Mouse (Mus musculus): ENCODE data around the gene Nob1. TPM values are rescaled to one million over a fixed set of nuclear protein-coding genes. Genes with fewer than 3 reads are reported as not detected.

Nob1 gene
- polyA plus RNA-seq (2015; fragmentation: Nextera tagmentation; extraction: Ambion mirVana), result 68.5 and 71.5 TPM in 2 replicates

DNA sequence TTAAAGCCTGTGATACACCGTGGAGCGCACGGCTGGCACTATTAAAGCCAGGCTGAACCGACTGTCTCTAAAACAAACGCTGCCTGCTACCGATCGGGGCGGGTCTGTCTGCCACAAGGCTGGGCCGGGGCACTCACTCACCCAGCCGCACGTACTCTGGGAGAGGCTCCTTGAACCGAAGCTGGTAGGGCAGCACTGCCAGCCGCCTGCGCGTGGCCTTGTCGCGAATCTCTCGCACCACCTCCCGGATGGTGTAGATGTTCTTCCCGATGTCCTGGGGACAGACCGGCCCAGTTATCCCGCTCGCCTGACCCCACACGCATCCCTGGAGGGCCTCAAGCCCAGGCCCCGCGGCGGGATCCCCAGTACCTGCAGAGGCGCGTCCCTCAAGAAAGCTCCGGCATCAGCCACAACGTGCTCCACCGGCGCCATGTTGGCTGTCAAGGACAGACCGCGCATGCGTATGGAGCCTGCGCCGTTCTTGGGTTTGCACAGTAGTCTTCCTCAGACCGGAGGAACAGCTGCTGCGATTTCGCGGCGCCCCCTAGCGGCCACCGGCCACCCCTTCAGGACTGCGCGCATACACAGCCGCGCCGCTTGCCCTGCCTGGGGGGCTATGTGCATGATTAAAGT, at the start of gene Nob1:
Gene Nob1, minus strand, starts transcription at position 455 of the 633 bp plus-strand sequence.
- peak; percentile 99 for ATAC-seq (ENCODE audit: low read depth)
- H3K9ac ChIP-seq, result peak within 1 kb of the TSS; percentile 90
- H3K4me3 ChIP-seq, result peak within 1 kb of the TSS; percentile 86
- peak within 1 kb of the TSS; percentile 67 for H3K27ac ChIP-seq (replicated peaks)
- H3K36me3 ChIP-seq, result peaks cover 35% of the 10 kb centered on the region
- no peaks in the 10 kb centered on the region for H3K9me3 ChIP-seq
- peak within 1 kb of the TSS; percentile 86 for H3K4me2 ChIP-seq
- WGBS, result under 1% methylated on average over 50 of the region's 50 CpGs
- H3K4me1 ChIP-seq (replicated peaks), result peaks cover 28% of the 10 kb centered on the region
- H3K27me3 ChIP-seq, result no peaks in the 10 kb centered on the region

- Histone ChIP-seq H3K27me3 (no peaks in the 10 kb centered on the region), H3K4me3 (no peak overlapping the region), H3K36me3 (peaks cover 28% of the 10 kb centered on the region; the same call in 1 of the 2 replicates), H3K4me1 (replicated peaks) (peaks cover 23% of the 10 kb centered on the region), H3K4me2 (no peak overlapping the region), H3K27ac (replicated peaks) (no peak overlapping the region), H3K9me3 (no peaks in the 10 kb centered on the region), H3K9ac (no peak overlapping the region)
- ATAC-seq (ENCODE audit: low read depth), result no peak
- 91% methylated on average over 4 of the region's 4 CpGs for WGBS
These were observed 48.5 kb upstream of the Nob1 start for GRCm38 (mm10) chr8:107473369-107473768.

GRCm38 (mm10) chr8:107472403-107473100, 47.7 kb upstream of the Nob1 start:
- Histone ChIP-seq H3K27me3 (no peaks in the 10 kb centered on the region), H3K4me3 (no peak overlapping the region), H3K9me3 (no peaks in the 10 kb centered on the region), H3K4me1 (replicated peaks) (peaks cover 23% of the 10 kb centered on the region), H3K27ac (replicated peaks) (0 out of 2 replicates have a peak overlapping the region, but pooled peaks have one; percentile 9), H3K9ac (no peak overlapping the region), H3K36me3 (peaks cover 32% of the 10 kb centered on the region; the same call in 1 of the 2 replicates), H3K4me2 (no peak overlapping the region)
- ATAC-seq (ENCODE audit: low read depth), result no peak
- 62% methylated on average over 10 of the region's 10 CpGs for WGBS

- Histone ChIP-seq H3K27ac (replicated peaks) (no peak overlapping the region), H3K4me2 (no peak overlapping the region), H3K4me1 (replicated peaks) (peaks cover 23% of the 10 kb centered on the region), H3K27me3 (no peaks in the 10 kb centered on the region), H3K9ac (no peak overlapping the region), H3K36me3 (peaks cover 34% of the 10 kb centered on the region), H3K4me3 (no peak overlapping the region), H3K9me3 (no peaks in the 10 kb centered on the region)
- WGBS, result 57% methylated on average over 5 of the region's 5 CpGs
- ATAC-seq (ENCODE audit: low read depth), result no peak; the same call in 1 of the 2 replicates
These were observed 45.5 kb upstream of the Nob1 start for GRCm38 (mm10) chr8:107470302-107470701.

GRCm38 (mm10) chr8:107468811-107469302, 44.0 kb upstream of the Nob1 start:
- peak overlapping the region; percentile 35; the same call in 1 of the 2 replicates for H3K27ac ChIP-seq (replicated peaks)
- 69% methylated on average over 8 of the region's 8 CpGs for WGBS
- no peak for ATAC-seq (ENCODE audit: low read depth)

DNA sequence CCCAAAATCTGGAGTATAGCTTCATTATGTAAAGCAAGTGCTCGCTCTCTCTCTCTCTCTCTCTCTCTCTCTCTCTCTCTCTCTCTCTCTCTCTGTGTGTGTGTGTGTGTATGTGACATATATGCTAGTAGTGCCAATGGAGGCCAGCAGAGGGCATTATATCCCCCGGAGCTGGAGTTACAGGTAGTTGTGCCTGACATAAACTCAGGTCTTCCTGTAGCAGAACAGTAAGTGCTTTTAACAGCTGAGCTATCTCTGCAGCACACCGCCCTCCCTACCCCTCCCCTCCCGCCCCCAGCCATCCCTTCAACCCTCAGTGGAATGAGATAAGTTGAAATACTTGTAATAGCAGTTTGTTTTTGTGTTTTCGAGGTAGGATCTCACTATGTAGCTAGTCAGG, 41.8 kb upstream of the Nob1 start:
- no peak for ATAC-seq (ENCODE audit: low read depth)
- 93% methylated on average over 5 of the region's 5 CpGs for WGBS
- no peak overlapping the region for H3K9ac ChIP-seq

More at GRCm38 (mm10) chr8:107468811-107469302, 44.0 kb upstream of the Nob1 start:
- peaks cover 37% of the 10 kb centered on the region for H3K36me3 ChIP-seq
- H3K4me1 ChIP-seq (replicated peaks), result peaks cover 23% of the 10 kb centered on the region
- no peaks in the 10 kb centered on the region for H3K9me3 ChIP-seq
- H3K27me3 ChIP-seq, result no peaks in the 10 kb centered on the region
- H3K9ac ChIP-seq, result no peak overlapping the region
- H3K4me3 ChIP-seq, result no peak overlapping the region
- H3K4me2 ChIP-seq, result no peak overlapping the region

GRCm38 (mm10) chr8:107465332-107465990, 40.6 kb upstream of the Nob1 start:
- Histone ChIP-seq H3K9me3 (no peaks in the 10 kb centered on the region), H3K27me3 (no peaks in the 10 kb centered on the region), H3K4me1 (replicated peaks) (peaks cover 12% of the 10 kb centered on the region), H3K27ac (replicated peaks) (no peak overlapping the region), H3K9ac (no peak overlapping the region), H3K4me3 (no peak overlapping the region), H3K4me2 (no peak overlapping the region), H3K36me3 (peaks cover 65% of the 10 kb centered on the region)
- WGBS, result 38% methylated on average over 3 of the region's 3 CpGs
- no peak for ATAC-seq (ENCODE audit: low read depth)

More for the DNA sequence above, 41.8 kb upstream of the Nob1 start:
- Histone ChIP-seq H3K4me2 (no peak overlapping the region), H3K27ac (replicated peaks) (no peak overlapping the region), H3K27me3 (no peaks in the 10 kb centered on the region), H3K9me3 (no peaks in the 10 kb centered on the region), H3K4me1 (replicated peaks) (peaks cover 14% of the 10 kb centered on the region), H3K36me3 (peaks cover 57% of the 10 kb centered on the region), H3K4me3 (no peak overlapping the region)

- Histone ChIP-seq H3K4me2 (no peak overlapping the region), H3K9me3 (no peaks in the 10 kb centered on the region), H3K4me1 (replicated peaks) (no peaks in the 10 kb centered on the region; the same call in 1 of the 2 replicates), H3K9ac (no peak overlapping the region), H3K27me3 (no peaks in the 10 kb centered on the region), H3K36me3 (peaks cover 75% of the 10 kb centered on the region), H3K27ac (replicated peaks) (no peak overlapping the region), H3K4me3 (no peak overlapping the region)
- 90% methylated on average over 5 of the region's 5 CpGs for WGBS
- no peak for ATAC-seq (ENCODE audit: low read depth)
These were observed 37.6 kb upstream of the Nob1 start for GRCm38 (mm10) chr8:107462423-107462822.

DNA sequence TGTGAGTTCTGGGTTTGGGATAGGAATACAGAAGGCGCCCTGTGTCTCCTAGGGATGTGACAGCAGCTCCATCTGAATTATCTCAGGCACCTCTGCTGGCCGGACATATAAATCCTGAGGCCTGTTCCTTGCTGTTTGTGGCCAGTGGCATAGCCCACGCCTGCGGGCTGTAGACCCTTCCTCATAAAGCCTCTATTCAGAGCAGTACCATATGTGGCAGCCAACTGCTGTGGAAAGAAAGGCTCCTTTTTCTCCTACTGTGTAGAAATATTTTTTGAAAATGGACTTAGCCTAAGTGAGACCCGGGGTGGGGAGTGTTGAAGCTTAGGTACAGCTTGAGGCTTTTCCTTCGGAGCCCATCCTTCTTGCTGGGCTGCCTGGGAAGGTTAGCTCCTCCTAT, 33.4 kb upstream of the Nob1 start:
- WGBS, result 75% methylated on average over 6 of the region's 6 CpGs
- no peak overlapping the region for H3K4me3 ChIP-seq
- H3K4me2 ChIP-seq, result no peak overlapping the region
- H3K4me1 ChIP-seq (replicated peaks), result no peaks in the 10 kb centered on the region; the same call in 1 of the 2 replicates
- peaks cover 70% of the 10 kb centered on the region for H3K36me3 ChIP-seq
- H3K27ac ChIP-seq (replicated peaks), result peak overlapping the region; percentile 28; the same call in 1 of the 2 replicates
- no peak overlapping the region for H3K9ac ChIP-seq
- no peaks in the 10 kb centered on the region for H3K27me3 ChIP-seq
- H3K9me3 ChIP-seq, result no peaks in the 10 kb centered on the region
- ATAC-seq (ENCODE audit: low read depth), result no peak

GRCm38 (mm10) chr8:107457725-107458124, 32.9 kb upstream of the Nob1 start:
- Histone ChIP-seq H3K9ac (no peak overlapping the region), H3K4me1 (replicated peaks) (no peaks in the 10 kb centered on the region; the same call in 1 of the 2 replicates), H3K4me2 (no peak overlapping the region), H3K27me3 (no peaks in the 10 kb centered on the region), H3K36me3 (peaks cover 69% of the 10 kb centered on the region), H3K9me3 (no peaks in the 10 kb centered on the region), H3K4me3 (no peak overlapping the region), H3K27ac (replicated peaks) (peak overlapping the region; percentile 28; the same call in 1 of the 2 replicates)
- ATAC-seq (ENCODE audit: low read depth), result no peak
- 84% methylated on average over 4 of the region's 4 CpGs for WGBS

GRCm38 (mm10) chr8:107455268-107455667, 30.4 kb upstream of the Nob1 start:
- H3K9me3 ChIP-seq, result no peaks in the 10 kb centered on the region
- no peak overlapping the region for H3K9ac ChIP-seq
- WGBS, result 14% methylated on average over 3 of the region's 3 CpGs
- H3K27me3 ChIP-seq, result no peaks in the 10 kb centered on the region
- no peak overlapping the region for H3K4me3 ChIP-seq
- H3K36me3 ChIP-seq, result peaks cover 52% of the 10 kb centered on the region
- H3K4me2 ChIP-seq, result no peak overlapping the region
- no peak overlapping the region for H3K27ac ChIP-seq (replicated peaks)
- ATAC-seq (ENCODE audit: low read depth), result no peak
- H3K4me1 ChIP-seq (replicated peaks), result no peaks in the 10 kb centered on the region; the same call in 1 of the 2 replicates

- Histone ChIP-seq H3K4me3 (no peak overlapping the region), H3K4me2 (no peak overlapping the region)
- 96% methylated on average over 11 of the region's 11 CpGs for WGBS
These were observed 28.5 kb upstream of the Nob1 start for GRCm38 (mm10) chr8:107453386-107453785.

More at GRCm38 (mm10) chr8:107453386-107453785, 28.5 kb upstream of the Nob1 start:
- no peak for ATAC-seq (ENCODE audit: low read depth)
- Histone ChIP-seq H3K36me3 (peaks cover 37% of the 10 kb centered on the region), H3K9me3 (no peaks in the 10 kb centered on the region), H3K9ac (no peak overlapping the region), H3K4me1 (replicated peaks) (no peaks in the 10 kb centered on the region; the same call in 1 of the 2 replicates), H3K27me3 (no peaks in the 10 kb centered on the region), H3K27ac (replicated peaks) (no peak overlapping the region)
